Comparison of ENCODE assay signal across 11 mouse cellular contexts in genomic region chr3:96579239-96579750, GRCm38 (mm10). TPM values are rescaled to one million over a fixed set of nuclear protein-coding genes. Genes with fewer than 3 reads are reported as not detected.
DNase-seq lines count a peak whose midpoint lies in the region; ATAC-seq and TF ChIP-seq lines count a peak whose summit lies in the region.
"Had no signal": no experiment of that assay in that cellular context is flagged by ENCODE, and none has a peak within 500 bp of the region (broad histone marks: within the 10 kb centered on the region; RNA-seq: fewer than 3 reads in every experiment).

No protein-coding gene starts in this region.

- peak overlapping the region; percentile 61; the same call in 1 of the 2 replicates for H3K4me2 ChIP-seq in liver, postnatal 0 days (ENCODE audit: low read depth, low read length)

- no peak for TF ChIP-seq CTCF in heart, adult 2 months (IDR thresholded peaks at IDR 0.05)
- no peak for TF ChIP-seq CTCF in lung, adult 2 months (IDR thresholded peaks at IDR 0.05; ENCODE audit: insufficient read depth, low read length)
- TF ChIP-seq CTCF in liver, postnatal 0 days (IDR thresholded peaks at IDR 0.05; ENCODE audit: low read depth) = no peak

- intact Hi-C loops in heart, adult 2 months (cut with DNase I) = no loop called here

- DNase-seq in heart, adult 2 months = peak; percentile 9 to 28
- DNase-seq in heart, adult 8-10 months (ENCODE audit: low spot score) = no peak
- peak; percentile 13 for DNase-seq in lung, adult 2 months
- no peak for DNase-seq in lung, postnatal 36 days
- DNase-seq in embryonic facial prominence, embryonic 10.5 days (ENCODE audit: low spot score) = no peak
- DNase-seq in liver, postnatal 0 days = no peak
- DNase-seq in cerebellum, adult 8-10 months = no peak
- no peak for DNase-seq in urinary bladder, postnatal 10 days (ENCODE audit: low spot score)
- DNase-seq: adrenal gland, postnatal 10 days; forebrain, postnatal 0 days had no signal

- no peaks in the 10 kb centered on the region; the same call in none of the 2 replicates for H3K36me3 ChIP-seq in heart, adult 2 months (ENCODE audit: control insufficient read depth, insufficient read depth, low read length)
- H3K36me3 ChIP-seq in embryonic facial prominence, embryonic 10.5 days (replicated peaks) = no peaks in the 10 kb centered on the region
- H3K36me3 ChIP-seq in liver, postnatal 0 days (replicated peaks; ENCODE audit: insufficient read depth, low read length) = no peaks in the 10 kb centered on the region; the same call in 1 of the 2 replicates

- no peaks in the 10 kb centered on the region for H3K9me3 ChIP-seq in embryonic facial prominence, embryonic 10.5 days
- no peaks in the 10 kb centered on the region for H3K9me3 ChIP-seq in liver, postnatal 0 days (ENCODE audit: low read length)

- H3K27ac ChIP-seq in heart, adult 2 months = peak overlapping the region; percentile 100
- 0 out of 2 replicates have a peak overlapping the region, but pooled peaks have one; percentile 20 for H3K27ac ChIP-seq in embryonic facial prominence, embryonic 10.5 days (replicated peaks)
- H3K27ac ChIP-seq in liver, postnatal 0 days (ENCODE audit: low read depth) = peak overlapping the region; percentile 50; the same call in 1 of the 2 replicates

- H3K4me1 ChIP-seq in heart, adult 2 months (ENCODE audit: control insufficient read depth, insufficient read depth, low read length) = peaks cover 34% of the 10 kb centered on the region
- H3K4me1 ChIP-seq in lung, adult 2 months (ENCODE audit: control insufficient read depth, insufficient read depth, low read length) = peaks cover 31% of the 10 kb centered on the region
- peaks cover 46% of the 10 kb centered on the region for H3K4me1 ChIP-seq in embryonic facial prominence, embryonic 10.5 days
- H3K4me1 ChIP-seq in liver, postnatal 0 days (ENCODE audit: insufficient read depth) = peaks cover 38% of the 10 kb centered on the region

- no peak for TF ChIP-seq EP300 in heart, adult 2 months (IDR thresholded peaks at IDR 0.05; ENCODE audit: insufficient read depth, low read depth, low read length)
- no peak for TF ChIP-seq EP300 in liver, postnatal 0 days (IDR thresholded peaks at IDR 0.05; ENCODE audit: low read depth)

- peak overlapping the region; percentile 26; the same call in 1 of the 2 replicates for H3K9ac ChIP-seq in heart, adult 2 months (ENCODE audit: low read depth, low read length)
- no peak overlapping the region; the same call in 1 of the 2 replicates for H3K9ac ChIP-seq in liver, postnatal 0 days (replicated peaks)
- H3K9ac ChIP-seq: forebrain, postnatal 0 days had no signal

- H3K4me3 ChIP-seq in heart, adult 2 months = no peak overlapping the region
- H3K4me3 ChIP-seq in lung, adult 2 months (replicated peaks; ENCODE audit: extremely low read depth, low read depth, low read length) = peak overlapping the region; percentile 35
- no peak overlapping the region for H3K4me3 ChIP-seq in embryonic facial prominence, embryonic 10.5 days
- H3K4me3 ChIP-seq in liver, postnatal 0 days (ENCODE audit: low read depth, low read length) = peak overlapping the region; percentile 16

- WGBS in heart, adult 2 months = 77% methylated on average over 4 of the region's 4 CpGs
- 72% methylated on average over 4 of the region's 4 CpGs for WGBS in lung, adult 2 months
- WGBS in embryonic facial prominence, embryonic 10.5 days = 80% methylated on average over 4 of the region's 4 CpGs
- WGBS in liver, postnatal 0 days (ENCODE audit: insufficient replicate concordance) = 60% methylated on average over 4 of the region's 4 CpGs

- no peaks in the 10 kb centered on the region for H3K79me2 ChIP-seq in heart, adult 2 months (replicated peaks; ENCODE audit: control insufficient read depth, insufficient read depth, low read length)

- TF ChIP-seq POLR2A in heart, adult 2 months (IDR thresholded peaks at IDR 0.05; ENCODE audit: insufficient read depth, low read depth, low read length) = no peak
- TF ChIP-seq POLR2A in lung, adult 2 months (IDR thresholded peaks at IDR 0.05; ENCODE audit: borderline replicate concordance, extremely low read depth, low read depth, low read length) = no peak

- H3K27me3 ChIP-seq in heart, adult 2 months (ENCODE audit: control insufficient read depth, insufficient read depth, low read length) = no peaks in the 10 kb centered on the region
- H3K27me3 ChIP-seq in embryonic facial prominence, embryonic 10.5 days (replicated peaks; ENCODE audit: low read depth, poor library complexity, severe bottlenecking) = peaks cover 19% of the 10 kb centered on the region
- H3K27me3 ChIP-seq in liver, postnatal 0 days (ENCODE audit: insufficient read depth, low read length) = no peaks in the 10 kb centered on the region

- ATAC-seq in liver, postnatal 0 days = no peak

RNA-seq across cellular contexts. Expression of gene Gm16253, which starts 2.5 kb away (rescaled TPM):
- 1 to 10 TPM; 1.8 to 2.8 TPM for total RNA-seq in heart, adult 2 months (2021)
- polyA plus RNA-seq in heart, adult 2 months (2012; rRNA removed) = not detected in 2 replicates
- total RNA-seq in heart, adult 8-10 months (2022) = 1 to 10 TPM in 3 of 4 experiments, not detected in 1; 2.5 to 3.3 (median 3.2) TPM
- not detected in 2 replicates for polyA plus RNA-seq in lung, adult 2 months (2012; rRNA removed)
- polyA plus RNA-seq in embryonic facial prominence, embryonic 10.5 days (2016; fragmentation: Nextera tagmentation; extraction: Ambion mirVana) = 1.6 and 1.9 TPM in 2 replicates
- not detected in 2 replicates for polyA plus RNA-seq in liver, postnatal 0 days (2015; fragmentation: Nextera tagmentation; extraction: Ambion mirVana)
- total RNA-seq: forebrain, postnatal 0 days; left cerebral cortex, adult 18-20 months had no signal
- polyA plus RNA-seq: forebrain, postnatal 0 days had no signal

RNA-seq across cellular contexts. Expression of gene Polr3gl, which starts 14.7 kb away (rescaled TPM):
- total RNA-seq in heart, adult 2 months (2021) = 10 to 100 TPM; 24.3 to 35.0 TPM
- polyA plus RNA-seq in heart, adult 2 months (2012; rRNA removed) = 20.1 and 21.9 TPM in 2 replicates
- 10 to 100 TPM; 31.7 to 35.2 (median 34.7) TPM for total RNA-seq in heart, adult 8-10 months (2022)
- polyA plus RNA-seq in lung, adult 2 months (2012; rRNA removed) = 18.3 and 21.3 TPM in 2 replicates
- 30.0 and 33.1 TPM in 2 replicates for polyA plus RNA-seq in embryonic facial prominence, embryonic 10.5 days (2016; fragmentation: Nextera tagmentation; extraction: Ambion mirVana)
- polyA plus RNA-seq in liver, postnatal 0 days (2015; fragmentation: Nextera tagmentation; extraction: Ambion mirVana) = 12.9 and 14.7 TPM in 2 replicates

RNA-seq across cellular contexts. Expression of gene Ankrd34a, which starts 17.1 kb away (rescaled TPM):
- 1 to 10 TPM; 1.3 to 2.4 TPM for total RNA-seq in heart, adult 2 months (2021)
- polyA plus RNA-seq in heart, adult 2 months (2012; rRNA removed) = 2.1 and 3.1 TPM in 2 replicates
- 1 to 10 TPM; 1.1 to 2.5 (median 2.0) TPM for total RNA-seq in heart, adult 8-10 months (2022)
- 0.27 and 0.44 TPM in 2 replicates for polyA plus RNA-seq in lung, adult 2 months (2012; rRNA removed)
- polyA plus RNA-seq in embryonic facial prominence, embryonic 10.5 days (2016; fragmentation: Nextera tagmentation; extraction: Ambion mirVana) = 0.66 and 0.99 TPM in 2 replicates
- not detected in 2 replicates for polyA plus RNA-seq in liver, postnatal 0 days (2015; fragmentation: Nextera tagmentation; extraction: Ambion mirVana)

RNA-seq across cellular contexts. Expression of gene Txnip, which starts 21.5 kb away (rescaled TPM):
- total RNA-seq in heart, adult 2 months (2021) = 100 to 1,000 TPM; 276 to 338 TPM
- polyA plus RNA-seq in heart, adult 2 months (2012; rRNA removed) = 515 and 744 TPM in 2 replicates
- total RNA-seq in heart, adult 8-10 months (2022) = 100 to 1,000 TPM; 346 to 908 (median 654) TPM
- polyA plus RNA-seq in lung, adult 2 months (2012; rRNA removed) = 687 and 806 TPM in 2 replicates
- polyA plus RNA-seq in embryonic facial prominence, embryonic 10.5 days (2016; fragmentation: Nextera tagmentation; extraction: Ambion mirVana) = 31.2 and 34.9 TPM in 2 replicates
- 65.3 and 72.4 TPM in 2 replicates for polyA plus RNA-seq in liver, postnatal 0 days (2015; fragmentation: Nextera tagmentation; extraction: Ambion mirVana)

RNA-seq across cellular contexts. Expression of gene Lix1l, which starts 21.7 kb away (rescaled TPM):
- 10 to 100 TPM; 24.7 to 25.3 TPM for total RNA-seq in heart, adult 2 months (2021)
- 25.2 and 39.9 TPM in 2 replicates for polyA plus RNA-seq in heart, adult 2 months (2012; rRNA removed)
- total RNA-seq in heart, adult 8-10 months (2022) = 10 to 100 TPM; 20.9 to 31.1 (median 25.8) TPM
- 20.6 and 34.4 TPM in 2 replicates for polyA plus RNA-seq in lung, adult 2 months (2012; rRNA removed)
- 5.2 and 5.6 TPM in 2 replicates for polyA plus RNA-seq in embryonic facial prominence, embryonic 10.5 days (2016; fragmentation: Nextera tagmentation; extraction: Ambion mirVana)
- 0.45 and 0.54 TPM in 2 replicates for polyA plus RNA-seq in liver, postnatal 0 days (2015; fragmentation: Nextera tagmentation; extraction: Ambion mirVana)

Comparison
In these comparisons a context has a peak if more than half of its experiments do, and no peak if none do; other contexts are left out.
1. DNase-seq: peak in heart, adult 2 months (2 of 2) and lung, adult 2 months (single experiment); none in heart, adult 8-10 months (single experiment), lung, postnatal 36 days (single experiment), embryonic facial prominence, embryonic 10.5 days (single experiment), liver, postnatal 0 days (single experiment), cerebellum, adult 8-10 months (single experiment) and urinary bladder, postnatal 10 days (single experiment).
2. H3K27ac ChIP-seq: peak in every context shown above with its lines; median percentile 100 in heart, adult 2 months; 50 in liver, postnatal 0 days; 20 in embryonic facial prominence, embryonic 10.5 days.
3. H3K4me3 ChIP-seq: peak in lung, adult 2 months (single experiment) and liver, postnatal 0 days (single experiment); none in heart, adult 2 months (single experiment) and embryonic facial prominence, embryonic 10.5 days (single experiment).